Mouse (Mus musculus) heart, postnatal 0 days (tissue): ENCODE results near the gene Fam131b. TPM values are rescaled to one million over a fixed set of nuclear protein-coding genes. Genes with fewer than 3 reads are reported as not detected.

Source experiments
- ATAC-seq: fragments of 200-750 bp; cut with Nextera tagmentation; 2 replicates; pipeline ENCODE4 v1.8.0; 2017; ENCODE audit warnings: low read depth, moderate number of reproducible peaks, moderate library complexity; ENCODE audit not compliant: insufficient read depth
- DNase-seq: peaks from one replicate; pipeline ENCODE4 v3.0.0-alpha.2; 2016; ENCODE audit warnings: low spot score
- H3K27ac ChIP-seq: fragments of 300-500 bp; sonication (generic); 2 replicates; pipeline ENCODE4 v1.5.1; 2014; ENCODE audit warnings: low read depth, mild to moderate bottlenecking
- H3K27me3 ChIP-seq: fragments of 300-500 bp; sonication (generic); 2 replicates; pipeline ENCODE4 v1.6.1; 2014; ENCODE audit warnings: low read length, mixed read lengths; ENCODE audit not compliant: control insufficient read depth, insufficient read depth
- H3K36me3 ChIP-seq: fragments of 300-500 bp; sonication (generic); replicated peaks from 2 replicates; pipeline ENCODE4 v1.6.1; 2014; ENCODE audit warnings: low read length, mixed read lengths; ENCODE audit not compliant: control insufficient read depth, insufficient read depth
- H3K4me1 ChIP-seq: fragments of 300-500 bp; sonication (generic); 2 replicates; pipeline ENCODE4 v1.6.1; 2014; ENCODE audit warnings: antibody characterized with exemption; ENCODE audit not compliant: control insufficient read depth, insufficient read depth
- H3K4me2 ChIP-seq: fragments of 300-500 bp; sonication (generic); 2 replicates; pipeline ENCODE4 v1.6.1; 2014; ENCODE audit warnings: low read depth, mild to moderate bottlenecking, low read length, moderate library complexity
- H3K4me3 ChIP-seq: fragments of 300-500 bp; sonication (generic); 2 replicates; pipeline ENCODE4 v1.5.1; 2014; ENCODE audit warnings: low read depth, low read length
- H3K9ac ChIP-seq: fragments of 300-500 bp; sonication (generic); replicated peaks from 2 replicates; pipeline ENCODE4 v1.6.1; 2014; ENCODE audit warnings: low read depth, low read length, mixed read lengths
- H3K9me3 ChIP-seq: fragments of 300-500 bp; sonication (generic); replicated peaks from 2 replicates; pipeline ENCODE4 v1.6.1; 2016; ENCODE audit warnings: low read length; ENCODE audit not compliant: control insufficient read depth
- CTCF ChIP-seq: IDR thresholded peaks from 2 replicates; pipeline ENCODE4 v1.5.1; 2016; ENCODE audit warnings: antibody characterized with exemption, control low read depth, low read depth
- EP300 ChIP-seq: IDR thresholded peaks from 2 replicates; pipeline ENCODE4 v1.6.1; 2016; ENCODE audit warnings: antibody characterized with exemption, low read depth
- WGBS: fragments of 180-500 bp; shearing (Covaris S2); extraction: QIAGEN DNeasy Blood & Tissue Kit; methylation state at CpG from one replicate; pipeline ENCODE4 v1.1.7; 2014; 5-methylcytosine and 5-hydroxymethylcytosine counted together
- polyA plus RNA-seq: library from polyadenylated mRNA; unstranded; fragments of >200 nt; fragmentation: Nextera tagmentation; extraction: Ambion mirVana; gene quantifications from 2 replicates; pipeline ENCODE4 v1.2.1, GENCODE M21; 2015
- total RNA-seq: library from RNA; depleted of rRNA; stranded (reverse); fragments of >200 nt; gene quantifications from 2 replicates; pipeline ENCODE4 v1.2.3, GENCODE M21; 2014; ENCODE audit warnings: low replicate concordance

Fam131b gene
- total and polyA plus RNA-seq, 2 experiments from 2014 or later: 0.08 to 0.88 TPM

DNA sequence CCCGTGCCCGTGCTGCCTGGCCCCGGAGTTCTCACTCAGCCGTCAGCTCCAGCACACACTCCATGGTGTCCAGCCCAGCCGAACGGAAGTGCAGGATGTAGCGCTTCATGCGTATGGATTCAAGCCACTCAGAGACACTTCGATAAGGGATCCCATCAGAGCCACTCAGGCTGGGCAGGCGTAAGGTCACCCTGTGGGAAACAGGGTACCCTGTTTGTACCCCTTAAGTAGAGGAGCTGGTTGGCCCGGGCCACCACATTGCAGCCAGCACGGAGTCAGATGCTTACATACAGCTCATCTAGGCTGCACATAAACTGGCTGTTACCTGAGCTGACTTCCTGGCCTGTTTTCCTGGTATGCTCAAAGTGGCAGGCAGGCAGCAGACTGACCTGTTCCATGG lies 34.5 kb upstream of the Fam131b start:
- DNase-seq (no peak), ATAC-seq (no peak)
- H3K9ac ChIP-seq: no peak overlapping the region
- no peak overlapping the region for H3K4me2 ChIP-seq
- peaks cover 66% of the 10 kb centered on the region for H3K4me1 ChIP-seq
- no peaks in the 10 kb centered on the region for H3K27me3 ChIP-seq
- no peaks in the 10 kb centered on the region for H3K9me3 ChIP-seq
- no peak overlapping the region for H3K4me3 ChIP-seq
- peak overlapping the region; percentile 73 for H3K27ac ChIP-seq
- WGBS: 63% methylated on average over 12 of the region's 12 CpGs
- TF ChIP-seq CTCF (no peak), EP300 (no peak)
- H3K36me3 ChIP-seq: peaks cover 70% of the 10 kb centered on the region

DNA sequence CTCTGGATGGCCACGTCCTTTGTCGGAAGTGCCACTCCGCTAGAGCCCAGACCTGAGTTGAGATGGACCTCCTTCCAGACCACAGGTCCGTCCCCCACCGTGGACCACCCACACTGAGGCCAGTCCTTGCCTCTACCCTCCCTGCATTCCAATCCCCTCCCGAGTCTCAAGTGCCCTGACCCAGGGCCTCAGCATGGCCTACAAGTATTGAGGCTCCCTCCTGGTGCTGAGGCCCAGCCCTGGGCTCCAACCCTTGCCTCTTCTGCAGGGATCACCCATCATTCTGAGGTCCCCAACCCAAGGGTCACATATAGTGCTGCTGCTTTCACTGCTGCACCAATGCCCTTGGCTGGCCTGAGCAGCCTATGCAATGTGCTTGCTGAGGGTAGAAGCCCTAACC lies 33.5 kb upstream of the Fam131b start:
- Histone ChIP-seq H3K9ac (no peak overlapping the region; the same call in 1 of the 2 replicates), H3K9me3 (no peaks in the 10 kb centered on the region), H3K27me3 (no peaks in the 10 kb centered on the region), H3K27ac (peak overlapping the region; percentile 52), H3K36me3 (peaks cover 73% of the 10 kb centered on the region), H3K4me3 (no peak overlapping the region), H3K4me2 (no peak overlapping the region), H3K4me1 (peaks cover 71% of the 10 kb centered on the region)
- TF ChIP-seq CTCF: no peak
- no peak for TF ChIP-seq EP300
- WGBS: 58% methylated on average over 6 of the region's 6 CpGs
- no peak for DNase-seq
- no peak for ATAC-seq

DNA sequence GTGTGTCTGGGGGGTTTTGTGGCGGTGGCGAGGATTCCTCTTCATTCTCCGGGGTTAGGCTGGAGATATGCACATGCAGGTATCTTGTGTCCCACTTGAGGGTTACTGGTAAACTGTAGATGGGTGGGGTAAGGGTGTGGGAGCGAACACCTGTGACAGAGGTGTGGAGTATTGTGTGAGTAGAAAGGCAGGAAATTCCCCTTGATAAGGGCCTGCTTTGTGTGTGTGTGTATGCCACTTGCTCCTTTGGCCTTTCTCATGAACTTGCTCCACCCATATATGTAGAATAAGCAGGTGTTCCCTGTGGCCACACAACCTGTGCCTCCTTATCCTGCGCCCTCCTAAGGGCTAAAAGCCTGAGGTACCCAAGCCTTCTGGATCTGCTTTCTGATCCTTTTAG lies 32.5 kb upstream of the Fam131b start:
- Histone ChIP-seq H3K4me1 (peaks cover 71% of the 10 kb centered on the region), H3K4me3 (no peak overlapping the region), H3K4me2 (no peak overlapping the region), H3K36me3 (peaks cover 73% of the 10 kb centered on the region), H3K27me3 (no peaks in the 10 kb centered on the region), H3K9ac (no peak overlapping the region), H3K27ac (no peak overlapping the region), H3K9me3 (no peaks in the 10 kb centered on the region)
- DNase-seq (no peak), ATAC-seq (no peak)
- WGBS: 79% methylated on average over 5 of the region's 5 CpGs
- TF ChIP-seq EP300: no peak
- no peak for TF ChIP-seq CTCF

DNA sequence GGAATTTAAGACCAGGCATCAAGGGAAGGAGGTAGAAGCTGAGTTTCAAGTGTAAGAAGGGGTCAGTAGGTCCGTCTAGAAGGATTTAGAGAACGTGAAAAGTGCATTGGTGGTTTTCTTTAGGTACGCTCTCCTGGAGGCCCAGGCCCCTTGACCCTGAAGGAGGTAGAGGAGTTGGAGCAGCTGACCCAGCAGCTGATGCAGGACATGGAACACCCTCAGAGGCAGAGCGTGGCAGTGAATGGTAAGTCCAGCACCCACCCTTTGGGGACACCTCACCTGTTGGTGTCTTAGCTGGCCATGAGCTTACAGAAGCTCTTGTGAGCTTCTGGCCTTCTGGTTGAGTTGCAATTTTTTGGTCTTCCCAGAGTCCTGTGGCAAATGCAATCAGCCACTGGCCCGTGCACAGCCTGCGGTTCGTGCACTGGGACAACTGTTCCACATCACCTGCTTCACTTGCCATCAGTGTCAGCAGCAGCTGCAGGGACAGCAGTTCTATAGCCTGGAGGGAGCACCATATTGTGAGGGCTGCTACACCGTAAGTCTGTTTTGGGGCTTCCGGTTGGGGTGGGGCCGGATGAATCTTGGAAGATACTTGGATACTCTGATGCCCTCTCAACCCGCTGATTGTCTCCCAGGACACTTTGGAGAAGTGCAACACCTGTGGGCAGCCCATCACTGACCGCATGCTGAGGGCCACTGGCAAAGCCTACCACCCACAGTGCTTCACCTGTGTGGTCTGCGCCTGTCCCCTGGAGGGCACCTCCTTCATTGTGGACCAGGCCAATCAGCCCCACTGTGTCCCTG lies 31.6 kb upstream of the Fam131b start:
- H3K4me2 ChIP-seq: no peak overlapping the region
- ATAC-seq: no peak
- H3K9ac ChIP-seq: no peak overlapping the region
- H3K27ac ChIP-seq: no peak overlapping the region
- no peak for DNase-seq
- no peak for TF ChIP-seq EP300
- no peak for TF ChIP-seq CTCF
- no peak overlapping the region for H3K4me3 ChIP-seq
- H3K27me3 ChIP-seq: no peaks in the 10 kb centered on the region
- 85% methylated on average over 13 of the region's 13 CpGs for WGBS
- H3K4me1 ChIP-seq: peaks cover 71% of the 10 kb centered on the region
- no peaks in the 10 kb centered on the region for H3K9me3 ChIP-seq
- peaks cover 72% of the 10 kb centered on the region for H3K36me3 ChIP-seq

DNA sequence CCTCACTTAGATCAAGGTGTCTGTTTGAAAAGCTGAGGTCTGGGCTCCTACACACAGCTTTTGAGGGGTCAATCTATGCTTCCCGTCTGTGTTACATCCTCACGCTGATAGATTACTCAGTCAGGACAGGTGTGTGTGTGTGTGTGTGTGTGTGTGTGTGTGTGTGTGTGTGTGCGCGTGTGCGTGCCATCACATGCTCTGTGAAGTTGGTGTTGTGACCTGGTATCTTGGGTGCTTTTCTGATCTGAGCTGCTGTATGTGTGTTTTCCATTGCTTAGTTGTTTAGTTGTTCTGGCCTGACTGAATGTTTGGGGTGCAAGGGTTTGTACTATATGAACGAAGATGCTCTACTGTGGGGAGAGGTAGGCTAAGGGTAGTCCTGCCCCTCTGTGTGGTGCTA lies 30.9 kb upstream of the Fam131b start:
- H3K4me3 ChIP-seq: no peak overlapping the region
- no peaks in the 10 kb centered on the region for H3K27me3 ChIP-seq
- no peak overlapping the region for H3K4me2 ChIP-seq
- H3K27ac ChIP-seq: no peak overlapping the region
- no peak overlapping the region for H3K9ac ChIP-seq
- 90% methylated on average over 6 of the region's 6 CpGs for WGBS
- peaks cover 72% of the 10 kb centered on the region for H3K4me1 ChIP-seq
- no peaks in the 10 kb centered on the region for H3K9me3 ChIP-seq
- ATAC-seq: no peak
- H3K36me3 ChIP-seq: peaks cover 66% of the 10 kb centered on the region
- TF ChIP-seq EP300 (no peak), CTCF (no peak)
- DNase-seq: no peak
